Mouse (Mus musculus) CH12.LX (cell line): ENCODE measurements around the gene Dennd5b. TPM values are rescaled to one million over a fixed set of nuclear protein-coding genes. Genes with fewer than 3 reads are reported as not detected.

Source experiments
- DNase-seq: peaks from one replicate; pipeline ENCODE4 v3.0.0-alpha.2; 2013; ENCODE audit errors: extremely low read depth
- H3K27ac ChIP-seq: 2 replicates; pipeline ENCODE4 v1.5.1; 2012; ENCODE audit warnings: low read depth, mild to moderate bottlenecking, control low read depth, moderate library complexity; ENCODE audit not compliant: insufficient read depth
- H3K27me3 ChIP-seq: replicated peaks from 2 replicates; pipeline ENCODE3; 2012; ENCODE audit warnings: inconsistent platforms
- H3K36me3 ChIP-seq, 2 experiments: replicated peaks in 1 of 2; 2 replicates each; pipeline versions ENCODE3 to v1.6.1; 2012; ENCODE audit warnings: inconsistent platforms in 1 of 2, low read length in 1 of 2, mild to moderate bottlenecking in 1 of 2, mixed read lengths in 1 of 2, moderate library complexity in 1 of 2; ENCODE audit not compliant: control insufficient read depth in 1 of 2, insufficient read depth in 1 of 2
- H3K4me1 ChIP-seq, 2 experiments: 2 replicates each; pipeline ENCODE4 v1.6.1; 2012; ENCODE audit warnings: inconsistent platforms in 1 of 2, moderate library complexity in 1 of 2; ENCODE audit not compliant: insufficient read depth in 2 of 2, control insufficient read depth in 1 of 2
- H3K4me2 ChIP-seq: 2 replicates; pipeline ENCODE4 v1.6.1; 2012; ENCODE audit warnings: low read depth, mild to moderate bottlenecking, control low read depth; ENCODE audit not compliant: poor library complexity, insufficient read depth, severe bottlenecking
- H3K4me3 ChIP-seq, 3 experiments: fragments of 150-350 bp in 1 of 3; sonication (generic) in 1 of 3; replicated peaks in 1 of 3; 2 replicates each; pipeline versions ENCODE3 to v1.5.1; 2011 to 2012; ENCODE audit warnings: low read depth in 2 of 3, low read length in 2 of 3, mild to moderate bottlenecking in 2 of 3, moderate library complexity in 2 of 3, control low read depth in 1 of 3, improper control_type of control experiment in 1 of 3, inconsistent platforms in 1 of 3, mixed read lengths in 1 of 3; ENCODE audit not compliant: poor library complexity in 1 of 3
- H3K79me2 ChIP-seq: replicated peaks from 2 replicates; pipeline ENCODE4 v1.6.1; 2012; ENCODE audit warnings: mild to moderate bottlenecking, moderate library complexity; ENCODE audit not compliant: control insufficient read depth, poor library complexity, insufficient read depth, severe bottlenecking; ENCODE audit errors: extremely low read depth
- H3K9ac ChIP-seq: 2 replicates; pipeline ENCODE4 v1.6.1; 2012; ENCODE audit warnings: low read depth, mild to moderate bottlenecking, control low read depth, moderate library complexity; ENCODE audit not compliant: insufficient read depth
- H3K9me3 ChIP-seq: replicated peaks from 2 replicates; pipeline ENCODE3; 2012; ENCODE audit warnings: low read length, inconsistent platforms, mixed read lengths
- CHD1 ChIP-seq: IDR thresholded peaks from 2 replicates; pipeline ENCODE4 v1.6.1; 2012; ENCODE audit warnings: low read depth, low read length, improper control_type of control experiment, inconsistent platforms
- CTCF ChIP-seq, 2 experiments: IDR thresholded peaks in 1 of 2; conservative IDR thresholded peaks in 1 of 2; 2 replicates each; pipeline ENCODE4 v1.5.1; 2011 to 2012; ENCODE audit warnings: low read depth in 2 of 2, low read length in 2 of 2, improper control_type of control experiment in 1 of 2, inconsistent platforms in 1 of 2, mild to moderate bottlenecking in 1 of 2, moderate library complexity in 1 of 2
- ETS1 ChIP-seq: conservative IDR thresholded peaks from 2 replicates; pipeline ENCODE4 v1.6.1; 2012; ENCODE audit warnings: low read depth, mild to moderate bottlenecking, inconsistent platforms, low read length, improper control_type of control experiment, moderate library complexity
- GABPA ChIP-seq: IDR thresholded peaks from 2 replicates; pipeline ENCODE4 v1.6.1; 2012; ENCODE audit warnings: low read depth, low read length, improper control_type of control experiment, inconsistent platforms; ENCODE audit not compliant: insufficient replicate concordance
- MAFK ChIP-seq: IDR thresholded peaks from 2 replicates; pipeline ENCODE4 v1.6.1; 2011; ENCODE audit warnings: low read length, improper control_type of control experiment; ENCODE audit not compliant: insufficient replicate concordance
- MAZ ChIP-seq: IDR thresholded peaks from 2 replicates; pipeline ENCODE4 v1.6.1; 2012; ENCODE audit warnings: low read depth, mild to moderate bottlenecking, inconsistent platforms, low read length, improper control_type of control experiment, moderate library complexity
- MXI1 ChIP-seq: IDR thresholded peaks from 2 replicates; pipeline ENCODE4 v1.6.1; 2011; ENCODE audit warnings: mild to moderate bottlenecking, low read depth, low read length, improper control_type of control experiment
- MYC ChIP-seq: IDR thresholded peaks from 2 replicates; pipeline ENCODE4 v1.6.1; 2011; ENCODE audit warnings: low read depth, mild to moderate bottlenecking, improper control_type of control experiment, low read length
- PAX5 ChIP-seq: IDR thresholded peaks from 2 replicates; pipeline ENCODE4 v1.6.1; 2012; ENCODE audit warnings: low read length, inconsistent platforms, mixed read lengths
- POLR2A ChIP-seq: IDR thresholded peaks from 2 replicates; pipeline ENCODE4 v1.6.1; 2011; ENCODE audit warnings: low read depth, mild to moderate bottlenecking, improper control_type of control experiment, low read length
- POLR2AphosphoS2 ChIP-seq: IDR thresholded peaks from 2 replicates; pipeline ENCODE4 v1.6.1; 2011; ENCODE audit warnings: low read depth, low read length, improper control_type of control experiment
- RCOR1 ChIP-seq: conservative IDR thresholded peaks from 2 replicates; pipeline ENCODE4 v1.6.1; 2012; ENCODE audit warnings: low read depth, mild to moderate bottlenecking, inconsistent platforms, low read length, improper control_type of control experiment
- SIN3A ChIP-seq: IDR thresholded peaks from 2 replicates; pipeline ENCODE4 v1.6.1; 2012; ENCODE audit warnings: low read length, improper control_type of control experiment, inconsistent platforms
- SMC3 ChIP-seq: IDR thresholded peaks from 2 replicates; pipeline ENCODE4 v1.6.1; 2011; ENCODE audit warnings: low read depth, low read length, improper control_type of control experiment
- dilution Hi-C: fragments of 300-500 bp; cut with MboI; formaldehyde crosslinking; loops from 2 replicates; pipeline ENCODE4 v1.14.3; 2020; ENCODE audit warnings: low sequenced_read_pairs; ENCODE audit not compliant: extremely low pct_unique_long_range_greater_than_20kb, extremely low pct_ligation_motif_present
- in situ Hi-C: fragments of 300-500 bp; cut with MboI; formaldehyde crosslinking; loops from 3 replicates; pipeline ENCODE4 v1.14.3; 2019; ENCODE audit warnings: low sequenced_read_pairs, low pct_ligation_motif_present, low pct_unique_long_range_greater_than_20kb, mixed read lengths
- polyA plus RNA-seq: library from polyadenylated mRNA; unstranded; fragments of >175 nt; gene quantifications from 2 replicates; pipeline ENCODE4 v1.2.1, GENCODE M21; 2012; ENCODE audit warnings: low read depth; ENCODE audit not compliant: insufficient read length
- total RNA-seq, 2 experiments: library from RNA; depleted of rRNA; stranded (reverse); fragments of 300-350 nt in 1 of 2; fragments of >200 nt in 1 of 2; gene quantifications; 2 replicates each; pipeline ENCODE4 v1.2.3; 2012 to 2014

The Dennd5b gene
- total and polyA plus RNA-seq, 3 experiments: 1.6 to 3.1 (median 2.2) TPM

DNA sequence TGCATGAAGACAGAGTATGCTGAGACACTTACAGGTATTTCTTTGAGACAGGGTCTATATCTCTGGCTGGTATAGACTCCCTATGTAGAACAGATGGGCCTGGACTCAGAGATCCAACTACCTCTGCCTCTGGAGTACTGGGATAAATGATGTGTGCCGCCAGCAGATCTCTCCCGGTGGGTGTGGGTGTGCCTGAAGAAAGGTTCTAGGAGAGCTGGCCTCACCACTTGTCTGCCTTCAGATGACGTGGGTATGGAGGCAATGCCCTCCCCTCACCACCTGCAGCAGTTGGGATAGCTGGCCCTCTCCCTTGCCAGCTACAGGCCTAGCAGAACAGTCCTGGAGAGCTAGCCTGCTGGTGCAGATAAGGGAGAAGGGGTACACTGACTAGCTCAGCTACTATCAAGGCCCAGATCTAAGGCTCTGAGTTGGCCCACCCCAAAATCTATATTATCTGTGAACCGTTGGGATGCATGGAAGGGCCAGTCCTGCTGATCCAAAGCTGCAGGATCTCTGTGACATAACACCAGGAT lies 30.8 kb downstream of the Dennd5b start:
- in situ Hi-C loops: no loop called here
- no peaks in the 10 kb centered on the region for H3K9me3 ChIP-seq
- peaks cover 0 to 4% of the 10 kb centered on the region in 2 experiments; a peak in 1 of 4 replicates for H3K4me1 ChIP-seq
- H3K27ac ChIP-seq: no peak overlapping the region
- DNase-seq: no peak
- no peaks in the 10 kb centered on the region for H3K27me3 ChIP-seq
- no peak overlapping the region for H3K4me2 ChIP-seq
- H3K36me3 ChIP-seq: peaks cover 0 to 3% of the 10 kb centered on the region in 2 experiments
- no peak overlapping the region for H3K9ac ChIP-seq
- TF ChIP-seq POLR2AphosphoS2 (no peak), SMC3 (no peak), POLR2A (no peak), MYC (no peak), MAFK (no peak), RCOR1 (no peak)
- H3K79me2 ChIP-seq: no peaks in the 10 kb centered on the region
- no peak overlapping the region for H3K4me3 ChIP-seq
- dilution Hi-C loops: no loop called here

DNA sequence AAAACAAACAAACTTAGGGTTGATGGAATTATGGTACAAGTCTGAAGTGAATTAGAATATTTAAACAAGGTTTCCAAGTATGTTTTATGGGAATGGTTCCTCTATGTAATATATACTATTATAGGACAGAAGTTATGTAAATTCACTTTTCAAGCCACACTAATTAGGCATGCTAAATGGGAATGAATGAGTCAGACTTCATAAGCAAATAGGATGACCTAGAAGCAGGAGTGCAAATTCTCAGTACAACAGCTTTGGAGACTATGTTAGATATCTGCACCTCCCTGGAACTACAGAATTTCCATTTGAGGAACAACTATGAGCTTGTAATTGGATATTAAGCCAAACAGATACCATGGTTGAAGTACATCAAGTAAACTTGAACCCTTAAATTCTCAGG lies 38.1 kb downstream of the Dennd5b start:
- dilution Hi-C loops (no loop called here), in situ Hi-C loops (loop anchor here (10.0 kb wide), 1 partner anchor 51 kb away; no protein-coding TSS in a partner anchor)
- Histone ChIP-seq H3K27me3 (no peaks in the 10 kb centered on the region), H3K27ac (no peak overlapping the region), H3K4me3 (no peak overlapping the region), H3K36me3 (no peaks in the 10 kb centered on the region), H3K9ac (no peak overlapping the region), H3K79me2 (no peaks in the 10 kb centered on the region), H3K4me2 (no peak overlapping the region), H3K4me1 (peaks cover 0 to 4% of the 10 kb centered on the region in 2 experiments; a peak in 1 of 4 replicates), H3K9me3 (no peaks in the 10 kb centered on the region)
- no peak for DNase-seq
- TF ChIP-seq SMC3 (no peak), MAZ (no peak), MAFK (no peak), GABPA (no peak), ETS1 (no peak), CHD1 (no peak), PAX5 (no peak), POLR2A (no peak), SIN3A (no peak), MXI1 (no peak), CTCF (conservative IDR thresholded peaks at IDR 0.05 in 1 of 2, IDR thresholded peaks at IDR 0.05 in 1 of 2; ENCODE audit: low read depth in 2 of 2, low read length in 2 of 2) (no peak)
